Mouse (Mus musculus): ENCODE results near the gene Cst7. TPM values are rescaled to one million over a fixed set of nuclear protein-coding genes. Genes with fewer than 3 reads are reported as not detected.
A peak's percentile ranks its signal among the peaks of the same experiment; 100 is the strongest.
"Not testable (repeated sequence)": the region's sequence is repeated elsewhere in the genome, so short reads cannot be mapped to it uniquely, and the experiment has no call there.

Gene Cst7
- polyA plus RNA-seq (2014; fragmentation: Nextera tagmentation; extraction: Ambion mirVana): 0.33 and 0.36 TPM in 2 replicates

GRCm38 (mm10) chr2:150569847-150570590 is at the start of gene Cst7:
Gene Cst7 (plus strand): TSS chr2:150570415.
- Histone ChIP-seq H3K27ac (replicated peaks; ENCODE audit: low read depth, low read length) (no peak within 1 kb of the TSS), H3K4me1 (ENCODE audit: control insufficient read depth, insufficient read depth, low read length) (no peaks in the 10 kb centered on the region), H3K27me3 (ENCODE audit: control insufficient read depth, insufficient read depth, low read length) (no peaks in the 10 kb centered on the region), H3K9ac (ENCODE audit: low read length) (no peak within 1 kb of the TSS), H3K36me3 (ENCODE audit: control insufficient read depth, insufficient read depth, low read length) (no peaks in the 10 kb centered on the region), H3K4me3 (ENCODE audit: low read depth, low read length) (no peak within 1 kb of the TSS), H3K4me2 (ENCODE audit: low read depth, severe bottlenecking) (no peak within 1 kb of the TSS), H3K9me3 (ENCODE audit: control insufficient read depth, low read length) (no peaks in the 10 kb centered on the region)
- DNase-seq (ENCODE audit: low spot score) (no peak), ATAC-seq (ENCODE audit: insufficient number of reproducible peaks, low FRiP score, low TSS enrichment, low read depth) (no peak)
- WGBS: 78% methylated on average over 11 of the region's 11 CpGs

DNA sequence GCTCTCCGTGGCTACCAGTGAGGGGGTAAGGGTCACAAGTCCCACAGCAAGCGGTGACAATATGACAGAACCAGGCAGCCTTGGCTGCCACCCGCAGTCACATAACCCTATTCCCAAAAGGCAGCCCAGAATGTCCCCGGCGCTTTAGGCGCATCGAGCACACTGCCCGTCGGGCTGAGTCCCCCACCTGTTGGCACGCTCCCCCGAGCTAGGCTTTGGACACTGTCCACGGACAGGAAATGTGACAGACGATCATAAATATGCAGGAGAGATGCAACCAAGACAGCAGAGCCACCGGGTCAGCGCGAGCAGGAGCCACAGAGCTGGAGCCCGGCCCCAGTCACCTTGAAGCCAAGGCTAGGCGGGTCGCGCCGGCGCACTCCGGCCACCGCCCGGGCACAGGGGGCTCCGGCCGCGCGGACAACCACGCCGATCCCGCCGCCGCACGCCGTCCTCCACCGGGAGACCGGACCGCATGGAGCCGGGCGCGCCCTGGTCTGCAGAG is 44.5 kb upstream of the Cst7 start:
- DNase-seq (ENCODE audit: low spot score) (peak; percentile 45), ATAC-seq (ENCODE audit: insufficient number of reproducible peaks, low FRiP score, low TSS enrichment, low read depth) (0 out of 2 replicates have a peak, but pooled peaks have one; percentile 50)
- H3K27ac ChIP-seq (replicated peaks; ENCODE audit: low read depth, low read length): no peak overlapping the region
- WGBS: 2% methylated on average over 42 of the region's 42 CpGs
- no peaks in the 10 kb centered on the region for H3K36me3 ChIP-seq (ENCODE audit: control insufficient read depth, insufficient read depth, low read length)
- H3K4me1 ChIP-seq (ENCODE audit: control insufficient read depth, insufficient read depth, low read length): no peaks in the 10 kb centered on the region
- peak overlapping the region; percentile 23 for H3K4me3 ChIP-seq (ENCODE audit: low read depth, low read length)
- peak overlapping the region; percentile 73 for H3K4me2 ChIP-seq (ENCODE audit: low read depth, severe bottlenecking)
- H3K9ac ChIP-seq (ENCODE audit: low read length): peak overlapping the region; percentile 43
- H3K27me3 ChIP-seq (ENCODE audit: control insufficient read depth, insufficient read depth, low read length): peaks cover 4% of the 10 kb centered on the region; the same call in 1 of the 2 replicates
- H3K9me3 ChIP-seq (ENCODE audit: control insufficient read depth, low read length): peaks cover 3% of the 10 kb centered on the region; the same call in 1 of the 2 replicates

GRCm38 (mm10) chr2:150549576-150549975 is 20.6 kb upstream of the Cst7 start:
- H3K9me3 ChIP-seq (ENCODE audit: control insufficient read depth, low read length); H3K4me1 ChIP-seq (ENCODE audit: control insufficient read depth, insufficient read depth, low read length); H3K36me3 ChIP-seq (ENCODE audit: control insufficient read depth, insufficient read depth, low read length); H3K4me3 ChIP-seq (ENCODE audit: low read depth, low read length); H3K27ac ChIP-seq (replicated peaks; ENCODE audit: low read depth, low read length); H3K9ac ChIP-seq (ENCODE audit: low read length); H3K4me2 ChIP-seq (ENCODE audit: low read depth, severe bottlenecking); DNase-seq (ENCODE audit: low spot score); H3K27me3 ChIP-seq (ENCODE audit: control insufficient read depth, insufficient read depth, low read length); ATAC-seq (ENCODE audit: insufficient number of reproducible peaks, low FRiP score, low TSS enrichment, low read depth): not testable (repeated sequence)
- 85% methylated on average over 10 of the region's 10 CpGs for WGBS

- no peaks in the 10 kb centered on the region for H3K4me1 ChIP-seq (ENCODE audit: control insufficient read depth, insufficient read depth, low read length)
- H3K9ac ChIP-seq (ENCODE audit: low read length): no peak overlapping the region
- H3K4me3 ChIP-seq (ENCODE audit: low read depth, low read length): no peak overlapping the region
- H3K4me2 ChIP-seq (ENCODE audit: low read depth, severe bottlenecking): no peak overlapping the region
- no peaks in the 10 kb centered on the region for H3K27me3 ChIP-seq (ENCODE audit: control insufficient read depth, insufficient read depth, low read length)
- H3K27ac ChIP-seq (replicated peaks; ENCODE audit: low read depth, low read length): no peak overlapping the region
- no peaks in the 10 kb centered on the region for H3K36me3 ChIP-seq (ENCODE audit: control insufficient read depth, insufficient read depth, low read length)
- no peak for ATAC-seq (ENCODE audit: insufficient number of reproducible peaks, low FRiP score, low TSS enrichment, low read depth)
- no peaks in the 10 kb centered on the region for H3K9me3 ChIP-seq (ENCODE audit: control insufficient read depth, low read length)
- 50% methylated on average over 3 of the region's 3 CpGs for WGBS
- no peak for DNase-seq (ENCODE audit: low spot score)
These were observed 11.6 kb upstream of the Cst7 start for GRCm38 (mm10) chr2:150558568-150558967.

DNA sequence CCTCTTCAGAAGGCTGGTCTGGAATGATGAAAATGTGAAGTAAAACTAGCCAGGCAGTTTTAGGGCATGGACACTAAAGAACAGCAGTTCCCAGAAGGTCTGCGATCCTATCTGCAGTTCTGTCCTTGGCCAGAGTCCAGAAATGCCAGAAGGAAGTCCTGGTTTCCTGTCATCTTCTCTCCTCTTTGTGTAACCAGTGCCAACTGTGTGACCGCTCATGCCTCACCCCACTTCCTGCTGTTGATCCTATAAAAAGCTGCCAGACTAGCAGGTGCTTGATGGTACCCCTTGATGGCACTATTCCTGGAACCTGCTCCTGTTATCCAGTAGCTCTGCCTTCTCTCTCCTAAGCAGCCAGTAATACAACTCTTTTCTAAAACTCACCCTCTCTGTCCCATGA is 3.2 kb upstream of the Cst7 start:
- H3K4me1 ChIP-seq (ENCODE audit: control insufficient read depth, insufficient read depth, low read length): no peaks in the 10 kb centered on the region
- 85% methylated on average over 2 of the region's 2 CpGs for WGBS
- H3K36me3 ChIP-seq (ENCODE audit: control insufficient read depth, insufficient read depth, low read length): no peaks in the 10 kb centered on the region
- DNase-seq (ENCODE audit: low spot score) (no peak), ATAC-seq (ENCODE audit: insufficient number of reproducible peaks, low FRiP score, low TSS enrichment, low read depth) (no peak)
- H3K9ac ChIP-seq (ENCODE audit: low read length): no peak overlapping the region
- H3K4me3 ChIP-seq (ENCODE audit: low read depth, low read length): no peak overlapping the region
- no peaks in the 10 kb centered on the region for H3K9me3 ChIP-seq (ENCODE audit: control insufficient read depth, low read length)
- H3K4me2 ChIP-seq (ENCODE audit: low read depth, severe bottlenecking): no peak overlapping the region
- no peaks in the 10 kb centered on the region for H3K27me3 ChIP-seq (ENCODE audit: control insufficient read depth, insufficient read depth, low read length)
- no peak overlapping the region for H3K27ac ChIP-seq (replicated peaks; ENCODE audit: low read depth, low read length)

DNA sequence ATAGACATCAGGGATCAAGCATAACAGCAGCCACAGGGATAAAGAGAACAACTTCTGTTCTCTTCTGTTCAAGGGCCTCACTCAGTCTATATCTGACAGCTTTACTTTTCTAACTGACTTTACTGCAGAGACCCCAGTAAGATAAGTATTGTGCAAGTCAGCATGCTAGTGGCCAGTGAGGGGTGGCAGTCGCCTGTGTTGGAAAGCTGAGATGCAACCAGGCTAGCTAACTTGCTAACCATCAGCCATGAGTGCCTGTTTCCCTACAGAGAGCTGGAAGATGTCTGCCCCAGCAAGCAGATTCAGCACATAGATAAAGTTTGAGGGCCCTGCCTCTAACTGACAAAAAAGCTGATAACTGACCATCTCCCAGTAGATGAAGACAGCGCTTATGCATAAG is 546 bp downstream of the Cst7 start:
- Histone ChIP-seq H3K4me3 (ENCODE audit: low read depth, low read length) (no peak overlapping the region), H3K4me2 (ENCODE audit: low read depth, severe bottlenecking) (no peak overlapping the region), H3K36me3 (ENCODE audit: control insufficient read depth, insufficient read depth, low read length) (no peaks in the 10 kb centered on the region), H3K9me3 (ENCODE audit: control insufficient read depth, low read length) (no peaks in the 10 kb centered on the region), H3K4me1 (ENCODE audit: control insufficient read depth, insufficient read depth, low read length) (no peaks in the 10 kb centered on the region), H3K27me3 (ENCODE audit: control insufficient read depth, insufficient read depth, low read length) (no peaks in the 10 kb centered on the region), H3K27ac (replicated peaks; ENCODE audit: low read depth, low read length) (no peak overlapping the region), H3K9ac (ENCODE audit: low read length) (no peak overlapping the region)
- WGBS: 89% methylated on average over 2 of the region's 2 CpGs
- no peak for DNase-seq (ENCODE audit: low spot score)
- ATAC-seq (ENCODE audit: insufficient number of reproducible peaks, low FRiP score, low TSS enrichment, low read depth): no peak

GRCm38 (mm10) chr2:150572463-150572862 is 2.2 kb downstream of the Cst7 start:
- Histone ChIP-seq H3K36me3 (ENCODE audit: control insufficient read depth, insufficient read depth, low read length) (no peaks in the 10 kb centered on the region), H3K27me3 (ENCODE audit: control insufficient read depth, insufficient read depth, low read length) (no peaks in the 10 kb centered on the region), H3K4me3 (ENCODE audit: low read depth, low read length) (no peak overlapping the region), H3K9me3 (ENCODE audit: control insufficient read depth, low read length) (no peaks in the 10 kb centered on the region), H3K4me2 (ENCODE audit: low read depth, severe bottlenecking) (no peak overlapping the region), H3K9ac (ENCODE audit: low read length) (no peak overlapping the region), H3K4me1 (ENCODE audit: control insufficient read depth, insufficient read depth, low read length) (no peaks in the 10 kb centered on the region), H3K27ac (replicated peaks; ENCODE audit: low read depth, low read length) (no peak overlapping the region)
- WGBS: 93% methylated on average over 3 of the region's 3 CpGs
- no peak for DNase-seq (ENCODE audit: low spot score)
- no peak for ATAC-seq (ENCODE audit: insufficient number of reproducible peaks, low FRiP score, low TSS enrichment, low read depth)

DNA sequence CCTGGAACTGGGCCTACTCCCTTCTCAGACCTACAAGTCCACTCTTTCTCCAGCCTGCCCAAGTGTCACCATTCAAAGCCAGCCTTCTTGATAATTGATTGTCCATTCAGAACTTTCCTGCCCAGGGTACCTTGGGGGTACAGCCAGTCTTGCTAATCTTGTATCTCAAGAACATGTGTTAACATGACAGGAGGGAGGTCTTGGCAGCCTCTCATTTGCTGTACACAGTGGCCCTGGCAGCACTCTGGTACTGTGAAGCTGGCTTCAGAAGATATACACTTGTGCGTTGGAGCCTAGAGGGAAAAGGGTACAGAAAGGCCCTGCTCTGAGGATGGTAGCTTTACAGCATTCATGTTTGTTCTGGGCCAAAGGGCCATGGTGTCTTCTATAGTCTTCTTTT is 6.0 kb downstream of the Cst7 start:
- Histone ChIP-seq H3K27me3 (ENCODE audit: control insufficient read depth, insufficient read depth, low read length) (no peaks in the 10 kb centered on the region), H3K9ac (ENCODE audit: low read length) (no peak overlapping the region), H3K9me3 (ENCODE audit: control insufficient read depth, low read length) (no peaks in the 10 kb centered on the region), H3K4me1 (ENCODE audit: control insufficient read depth, insufficient read depth, low read length) (no peaks in the 10 kb centered on the region), H3K4me2 (ENCODE audit: low read depth, severe bottlenecking) (no peak overlapping the region), H3K4me3 (ENCODE audit: low read depth, low read length) (no peak overlapping the region), H3K36me3 (ENCODE audit: control insufficient read depth, insufficient read depth, low read length) (no peaks in the 10 kb centered on the region), H3K27ac (replicated peaks; ENCODE audit: low read depth, low read length) (no peak overlapping the region)
- DNase-seq (ENCODE audit: low spot score): no peak
- 97% methylated on average over 1 of the region's 1 CpGs for WGBS
- ATAC-seq (ENCODE audit: insufficient number of reproducible peaks, low FRiP score, low TSS enrichment, low read depth): no peak

Data from limb, embryonic 11.5 days (tissue).